Mouse (Mus musculus) regulatory T cell (primary cell): ENCODE data around the gene Chrna7.

Experiments used
- in situ Hi-C: fragments of 300-600 bp; cut with MboI, MseI; formaldehyde crosslinking; loops from one replicate; pipeline ENCODE4 v1.15.1; 2025; ENCODE audit warnings: high pct_unique_total_duplicates

Chrna7 gene

DNA sequence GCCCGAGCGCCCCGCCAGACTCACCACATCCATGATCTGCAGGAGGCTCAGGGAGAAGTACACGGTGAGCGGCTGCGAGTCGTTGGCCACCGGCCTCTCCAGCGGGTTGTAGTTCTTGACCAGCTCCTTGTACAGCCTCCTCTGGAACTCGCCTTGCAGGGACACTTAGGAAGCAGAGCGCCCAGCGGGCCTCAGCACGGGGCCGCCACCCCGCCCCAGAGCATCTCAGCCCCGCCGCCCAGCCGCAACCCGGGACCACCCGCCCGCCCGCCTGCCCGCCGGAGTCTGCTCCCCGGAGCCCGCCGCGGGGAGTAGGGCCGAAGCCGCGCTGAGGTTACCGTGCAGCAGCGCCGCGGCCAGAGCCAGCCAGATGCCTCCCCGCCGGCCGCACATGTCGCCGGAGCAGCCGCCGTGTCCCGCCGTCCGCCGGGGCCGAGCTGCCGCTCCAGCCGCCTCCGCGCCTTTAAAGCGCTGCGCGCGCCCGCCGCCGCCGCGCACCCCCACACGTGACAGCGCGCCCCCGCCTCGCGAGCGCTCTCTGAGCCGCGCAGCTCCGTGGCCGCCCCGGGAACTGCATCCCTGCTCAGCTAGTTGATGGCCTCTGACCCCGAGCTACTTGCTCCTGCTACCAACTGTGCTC is at the start of gene Chrna7:
TSS of gene Chrna7 (minus strand) at position 486 of the 640 bp plus-strand sequence.
- in situ Hi-C loops: no loop called here

DNA sequence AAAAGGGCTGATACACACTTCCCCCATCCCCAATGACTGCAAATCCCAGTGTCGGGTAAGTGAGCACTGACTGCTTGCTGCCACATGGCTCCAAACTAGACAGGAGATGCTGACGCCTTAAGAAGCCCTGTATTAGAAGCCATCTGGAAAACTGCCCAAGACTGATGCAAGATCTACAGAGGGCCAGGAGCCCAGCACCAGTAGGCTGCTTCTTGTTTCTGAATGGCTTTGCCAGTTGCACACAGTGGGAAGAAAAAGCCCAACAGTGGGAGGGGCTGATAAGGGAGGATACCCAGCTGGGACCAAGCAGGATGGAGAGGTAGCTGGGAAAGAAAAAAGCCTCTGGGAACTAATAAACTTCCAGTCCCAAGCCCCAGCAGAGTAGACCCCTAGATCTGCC is 37.0 kb upstream of the Chrna7 start:
- in situ Hi-C loops: no loop called here

DNA sequence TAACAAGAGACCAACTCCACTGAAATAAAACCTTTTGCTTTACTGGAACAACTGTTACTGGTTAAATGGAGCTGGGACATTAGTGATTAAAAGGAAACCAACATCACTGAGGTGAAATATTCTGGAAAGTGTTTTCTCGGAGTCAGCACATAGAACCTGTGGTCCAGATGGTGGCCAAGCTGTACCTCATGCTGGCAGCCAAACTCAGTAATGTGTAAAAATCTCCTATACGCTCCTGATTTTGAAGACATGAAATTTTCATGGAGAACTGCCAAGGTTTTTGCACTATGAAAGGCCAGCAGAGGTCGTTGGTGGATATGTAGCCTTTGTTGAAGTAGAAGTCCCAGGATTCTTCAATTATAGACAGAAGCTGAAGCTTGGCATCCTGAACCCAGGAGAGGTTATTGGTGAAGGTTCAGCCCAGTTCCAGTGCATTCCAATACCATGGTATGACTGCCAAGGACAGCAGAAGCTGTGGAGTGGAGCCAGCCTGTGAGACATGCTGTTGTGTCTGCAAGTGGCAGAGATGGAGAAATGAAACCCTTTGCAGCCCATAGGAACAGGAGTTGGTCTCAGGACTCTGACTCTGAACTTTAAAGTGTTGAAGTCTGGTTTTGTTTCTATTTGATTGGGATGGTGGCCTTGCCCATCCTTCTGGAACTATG is 25.6 kb upstream of the Chrna7 start:
- in situ Hi-C loops: no loop called here

DNA sequence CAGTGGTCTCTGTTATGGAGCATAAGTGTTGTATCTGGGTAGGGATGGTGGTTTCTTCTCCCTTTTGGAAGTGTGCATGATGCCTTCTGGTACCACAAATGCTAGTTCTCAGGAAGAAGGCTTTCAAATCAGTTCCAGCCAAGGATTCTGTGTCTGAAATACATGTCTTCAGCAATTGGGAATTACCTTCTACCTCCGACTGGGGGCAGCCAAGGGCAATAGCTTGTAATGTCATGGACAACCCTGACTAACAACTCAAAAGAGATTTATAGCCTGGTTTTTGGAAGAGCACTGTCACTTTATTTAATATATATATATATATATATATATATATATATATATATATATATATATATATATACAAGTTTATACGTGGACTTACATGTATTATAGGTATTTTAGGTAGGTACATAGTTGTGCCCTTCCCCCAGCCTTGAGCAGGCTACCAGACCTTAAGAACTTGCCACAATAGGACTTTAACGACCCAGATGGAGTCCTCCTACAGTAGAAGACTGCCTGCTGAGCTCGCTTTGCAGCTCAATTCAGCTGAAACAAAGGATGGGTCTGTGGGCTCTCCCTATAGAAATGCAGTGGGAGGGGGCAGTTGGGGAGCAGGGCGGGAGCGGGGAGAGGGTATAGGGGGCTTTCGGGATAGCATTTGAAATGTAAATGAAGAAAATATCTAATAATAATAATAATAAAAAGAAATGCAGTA is 12.9 kb upstream of the Chrna7 start:
- in situ Hi-C loops: no loop called here

DNA sequence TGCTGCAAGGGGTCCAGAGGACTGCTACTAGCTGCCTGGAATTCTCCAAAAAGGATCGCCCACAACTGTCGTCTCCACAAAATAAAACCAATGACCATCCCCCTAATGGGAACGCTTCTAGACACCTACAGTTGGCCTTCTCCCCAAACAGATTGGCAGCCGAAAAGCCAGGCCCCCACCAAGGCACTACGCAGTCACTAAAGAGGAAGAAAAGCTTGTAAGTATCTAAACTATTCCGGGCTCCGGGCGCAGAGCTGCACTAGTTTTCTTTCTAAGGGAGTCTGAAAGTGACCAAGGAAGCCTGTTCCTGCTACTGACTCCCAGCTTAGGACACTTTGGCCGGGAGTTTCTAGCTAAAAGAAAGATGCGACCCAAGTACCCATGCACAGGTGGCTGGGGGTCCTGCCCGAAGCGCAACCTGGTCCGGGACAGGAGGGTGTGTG is 707 bp downstream of the Chrna7 start:
- in situ Hi-C loops: no loop called here

DNA sequence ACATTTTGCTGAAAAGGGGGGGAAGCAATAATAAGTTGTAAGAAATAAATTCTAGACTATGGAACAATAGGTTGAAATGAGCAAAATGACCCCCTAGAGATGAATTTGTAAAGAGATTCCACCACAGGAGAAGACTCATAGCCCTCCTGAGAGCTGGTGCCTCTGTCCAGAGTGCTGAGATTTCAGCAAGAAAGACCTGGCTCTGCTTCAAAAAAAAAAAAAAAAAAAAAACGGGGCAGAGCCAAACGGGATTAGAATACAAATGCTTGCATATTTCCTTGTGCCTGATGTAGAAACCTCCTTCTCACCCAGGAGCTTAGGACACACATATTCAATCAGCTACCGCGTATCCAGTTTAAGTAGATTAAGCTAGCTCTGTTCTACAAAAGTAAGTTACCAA is 2.9 kb downstream of the Chrna7 start:
- in situ Hi-C loops: no loop called here

DNA sequence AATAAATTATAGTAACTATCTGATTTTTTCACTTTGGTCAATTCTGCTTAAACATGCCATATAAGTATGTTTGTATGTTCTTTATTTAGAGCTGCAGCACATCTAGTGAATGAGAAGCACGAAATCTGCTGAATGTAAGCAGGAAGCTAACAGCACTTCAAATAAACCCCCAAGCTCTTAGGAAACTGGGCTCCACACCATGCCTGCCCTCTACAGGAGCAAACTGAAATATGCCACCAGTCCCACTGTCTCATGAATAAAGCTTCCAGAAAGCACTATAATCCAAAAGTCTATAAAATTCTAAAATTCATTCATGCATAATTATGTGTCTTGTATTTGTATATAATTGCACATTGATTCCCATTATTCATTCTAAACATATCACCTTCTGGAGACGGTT is 5.2 kb downstream of the Chrna7 start:
- in situ Hi-C loops: no loop called here

DNA sequence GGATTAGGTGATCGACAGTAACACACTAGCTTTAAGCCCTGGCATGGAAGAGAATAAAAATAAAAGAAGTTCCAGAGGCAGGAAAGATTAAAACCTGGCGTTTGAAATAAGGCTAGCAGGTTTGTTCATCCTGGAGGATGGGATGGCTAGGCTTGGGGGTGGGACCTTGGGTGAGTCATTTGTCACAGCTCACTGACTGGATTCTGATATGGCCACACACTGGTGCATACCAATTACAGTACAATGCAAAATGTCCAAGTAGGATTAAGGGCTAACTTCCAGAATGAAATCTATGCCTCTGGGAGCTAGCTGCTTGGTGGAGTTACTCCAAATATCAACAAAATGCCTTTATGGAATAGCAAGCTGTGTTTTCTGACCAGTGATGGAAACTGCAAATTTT is 16.8 kb downstream of the Chrna7 start:
- in situ Hi-C loops: no loop called here

DNA sequence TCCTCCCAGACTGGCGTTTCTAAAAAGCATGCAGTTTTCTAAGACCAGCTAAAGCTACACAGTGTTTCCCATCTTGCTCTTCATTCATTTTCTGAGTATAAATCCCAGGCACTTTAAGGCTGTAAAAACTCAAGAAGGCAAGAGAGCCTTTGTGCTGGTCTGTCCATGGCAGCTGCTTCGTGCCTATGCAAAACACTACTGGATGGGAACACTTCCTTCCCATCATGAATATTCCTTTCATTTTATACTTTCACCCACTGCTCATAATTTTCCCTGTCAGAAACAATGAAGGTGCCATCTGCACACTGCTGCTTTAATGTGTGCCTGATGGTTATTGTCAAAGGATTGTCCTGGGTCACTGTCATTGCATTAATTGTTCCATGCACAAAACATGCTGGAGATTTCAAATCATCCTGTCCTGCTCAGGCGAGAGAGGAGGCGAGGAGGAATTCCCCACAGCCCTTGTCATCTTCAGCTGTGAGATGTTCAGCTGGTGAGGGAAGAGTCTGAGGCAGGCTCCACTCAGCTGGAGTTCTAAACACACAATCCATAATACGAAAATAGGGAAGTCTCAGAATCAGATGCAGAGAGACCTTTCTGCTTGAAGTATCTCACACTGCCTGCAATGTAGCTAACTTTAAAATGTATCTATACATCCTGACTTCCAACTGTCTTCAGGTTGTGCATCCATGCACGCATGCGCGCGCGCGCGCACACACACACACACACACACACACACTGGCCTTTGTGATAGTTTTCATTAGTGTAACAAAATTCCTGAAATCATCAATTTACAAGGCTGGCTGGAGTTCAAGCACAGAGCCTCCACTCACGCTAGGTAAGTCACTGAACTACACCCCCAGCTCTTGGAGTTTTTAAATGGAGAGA is 22.5 kb downstream of the Chrna7 start:
- in situ Hi-C loops: no loop called here

DNA sequence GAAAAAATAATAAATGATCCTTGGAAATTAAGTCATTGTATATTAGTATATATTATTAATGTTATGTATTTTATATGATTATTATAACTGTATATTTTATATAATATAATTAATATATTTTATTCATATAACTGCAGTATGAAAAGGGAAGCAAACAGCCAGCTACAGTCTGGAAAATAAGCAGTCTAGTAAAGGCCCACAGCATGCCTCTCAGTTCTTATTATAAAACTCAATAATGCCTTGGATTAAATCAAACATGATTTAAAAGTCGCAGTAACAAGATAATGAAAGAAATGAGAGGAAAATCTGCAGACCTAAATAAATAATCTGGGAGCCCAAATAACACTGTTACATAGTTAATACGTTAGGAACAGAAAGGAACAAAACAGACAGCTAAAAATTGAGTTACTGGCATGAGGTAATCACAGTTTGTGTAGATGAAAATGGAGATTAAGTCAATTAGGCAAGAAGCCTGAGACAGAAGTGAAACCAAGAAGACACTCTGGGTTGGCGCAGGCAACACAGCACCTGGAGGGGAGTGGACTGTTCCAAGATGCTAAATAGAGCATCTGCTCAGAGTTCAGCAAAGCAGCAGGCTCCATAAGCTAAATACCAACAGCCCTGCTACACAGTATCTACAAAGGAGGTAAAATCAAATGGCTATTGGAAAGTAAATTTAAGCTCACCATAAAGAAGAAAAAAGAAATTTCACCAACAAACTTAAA is 42.1 kb downstream of the Chrna7 start:
- in situ Hi-C loops: no loop called here

DNA sequence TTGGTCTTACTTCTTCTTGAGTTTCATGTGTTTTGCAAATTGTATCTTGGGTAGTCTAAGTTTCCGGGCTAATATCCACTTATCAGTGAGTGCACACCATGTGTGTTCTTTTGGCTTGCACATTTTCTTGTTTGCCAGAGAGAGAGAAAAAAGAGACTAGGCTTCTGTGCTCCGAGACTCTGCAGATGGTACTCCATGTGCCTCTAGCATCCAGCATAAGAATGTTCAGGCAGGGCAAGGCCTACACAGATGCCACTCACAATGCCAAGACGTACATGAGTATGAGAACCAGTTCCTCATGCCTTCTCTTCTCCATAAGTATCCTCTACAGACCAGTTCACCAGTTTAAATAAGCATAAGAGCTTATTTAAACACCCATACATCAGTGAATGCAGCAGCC is 47.8 kb downstream of the Chrna7 start:
- in situ Hi-C loops: no loop called here

DNA sequence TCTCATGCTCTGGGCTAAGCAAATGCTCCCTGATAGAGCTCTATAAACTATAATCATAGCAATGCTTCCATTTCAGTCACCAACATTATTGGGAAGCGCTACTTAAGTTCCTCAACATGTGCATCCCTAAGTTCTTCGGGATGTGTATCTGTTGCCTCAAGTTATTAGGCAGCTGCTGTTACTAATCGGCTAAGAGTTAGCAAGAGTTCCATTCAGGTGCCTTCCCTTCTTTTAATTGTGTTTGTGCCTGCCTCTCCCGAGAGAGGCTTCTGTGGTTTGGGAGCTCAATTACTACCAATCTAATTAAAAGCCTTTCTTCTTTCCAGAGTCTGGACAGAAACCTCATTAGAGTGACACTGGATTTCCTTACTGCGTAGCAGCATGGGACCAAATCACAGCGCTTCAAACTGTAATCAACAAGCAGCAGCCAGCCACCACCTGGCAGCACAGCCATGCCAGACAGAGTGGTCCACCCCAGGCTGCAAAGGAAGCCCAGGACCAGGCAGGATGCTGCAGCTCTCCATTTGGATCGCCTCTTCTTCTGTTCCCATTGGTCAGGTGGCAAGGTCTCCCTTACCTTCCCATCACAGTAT is 50.0 kb downstream of the Chrna7 start:
- in situ Hi-C loops: no loop called here

DNA sequence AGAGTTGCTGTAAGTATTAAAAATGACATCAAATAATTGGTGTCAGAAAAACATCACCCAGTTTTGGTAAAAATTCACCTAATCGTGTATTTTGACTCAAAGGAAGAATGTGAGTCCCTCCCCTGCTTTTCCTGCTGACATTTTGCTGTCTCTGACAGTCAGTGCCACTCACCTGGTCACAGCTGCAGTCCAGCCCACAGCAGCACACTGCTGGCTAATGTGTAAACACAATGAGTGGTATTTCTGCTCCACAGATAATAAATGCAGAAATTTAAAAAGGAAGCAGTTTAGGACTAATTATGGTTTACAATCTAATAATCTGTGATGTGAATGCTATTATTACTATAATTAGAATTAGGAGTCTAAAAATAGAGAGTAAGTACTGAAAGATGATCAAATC is 59.1 kb downstream of the Chrna7 start:
- in situ Hi-C loops: no loop called here

DNA sequence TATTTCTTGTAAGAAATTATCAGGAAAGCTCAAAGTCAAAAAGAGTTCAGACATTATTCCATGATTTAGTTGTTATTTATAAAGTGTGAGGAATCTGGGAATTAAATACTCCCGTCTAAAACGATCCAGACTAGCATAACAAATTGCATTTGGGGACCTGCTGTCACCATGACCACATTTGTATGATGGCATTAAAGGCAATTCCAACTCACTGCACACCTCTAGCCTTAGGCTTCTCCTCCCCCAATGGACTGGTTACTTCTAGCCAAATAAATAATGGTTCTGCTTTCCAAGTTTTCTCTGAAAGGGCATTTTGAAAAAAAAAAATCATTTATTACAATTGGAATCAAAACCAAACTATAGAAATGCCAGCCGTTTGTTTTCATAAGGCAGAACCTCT is 63.6 kb downstream of the Chrna7 start:
- in situ Hi-C loops: no loop called here

DNA sequence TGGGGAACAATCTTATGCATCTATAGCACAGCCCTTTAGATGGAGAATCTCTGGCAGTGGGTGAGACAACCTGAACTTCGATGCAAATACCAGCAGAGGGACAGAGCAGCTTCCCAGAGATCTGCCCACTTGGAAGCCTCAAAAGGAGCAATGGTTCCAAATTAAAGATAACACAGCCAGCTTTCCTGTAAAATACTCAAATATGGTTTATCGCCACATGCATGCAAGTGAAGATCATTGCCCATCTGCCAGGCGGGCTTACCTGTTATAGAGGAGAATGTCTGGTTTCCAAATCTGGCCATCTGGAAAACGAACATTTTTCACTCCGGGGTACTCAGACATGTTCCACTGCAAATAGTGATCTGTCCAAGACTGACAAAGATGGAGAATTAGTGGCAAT is 64.0 kb downstream of the Chrna7 start:
- in situ Hi-C loops: no loop called here

DNA sequence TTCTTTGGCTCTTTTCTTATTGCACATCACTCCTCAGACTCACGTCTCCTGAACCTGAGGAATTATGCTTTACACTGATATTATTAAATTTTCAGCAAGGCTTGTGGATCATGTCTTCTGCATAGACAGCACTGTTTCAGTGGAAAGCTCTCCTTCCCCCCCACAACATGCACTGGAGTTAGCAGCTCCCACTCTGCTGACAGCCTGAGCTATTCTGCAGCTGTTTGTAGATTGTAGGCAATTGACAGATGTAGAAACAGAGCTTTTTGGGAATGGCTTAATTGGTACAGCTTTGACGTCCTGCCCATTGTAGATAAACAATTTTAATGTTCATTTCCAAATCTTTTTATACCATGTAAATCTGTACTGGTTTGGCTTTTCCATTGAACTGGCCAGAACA is 89.8 kb downstream of the Chrna7 start:
- in situ Hi-C loops: no loop called here

DNA sequence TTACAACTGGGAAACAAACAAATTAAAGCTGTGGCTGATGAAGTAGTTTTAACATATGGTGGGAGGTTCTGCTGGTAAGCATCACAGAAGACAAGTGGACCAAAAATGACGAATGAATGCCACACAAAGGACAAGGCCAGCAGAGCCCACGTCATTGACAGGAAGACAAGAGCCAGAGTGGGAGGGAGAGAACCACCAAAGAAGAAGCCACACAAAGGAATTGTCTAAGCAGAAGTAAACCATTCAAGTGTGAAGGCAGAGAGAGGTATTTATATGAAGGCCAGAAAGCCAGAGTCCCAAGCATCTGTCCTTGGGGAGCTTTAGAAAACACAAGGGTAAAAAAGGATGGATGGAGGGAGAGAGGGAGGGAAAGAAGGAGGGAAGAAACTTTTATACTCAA is 98.7 kb downstream of the Chrna7 start:
- in situ Hi-C loops: no loop called here

DNA sequence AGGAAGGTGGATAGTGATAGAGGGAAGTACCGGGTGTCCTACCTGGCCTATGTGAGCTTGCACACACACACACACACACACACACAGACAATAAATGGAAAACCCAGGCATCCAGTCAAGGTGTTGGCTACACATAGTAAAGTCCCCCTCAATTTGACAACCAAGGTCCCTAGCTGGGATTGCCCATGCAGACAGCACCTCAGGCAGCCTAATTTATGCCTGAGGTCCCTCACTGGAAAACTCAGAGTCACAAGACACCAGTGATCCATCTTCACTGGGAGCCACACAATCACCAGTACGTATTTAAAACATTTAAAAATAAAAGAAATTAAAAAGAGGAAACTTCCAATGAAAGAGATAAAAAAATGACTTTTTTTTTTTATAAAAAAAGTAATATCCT is 99.1 kb downstream of the Chrna7 start:
- in situ Hi-C loops: no loop called here

DNA sequence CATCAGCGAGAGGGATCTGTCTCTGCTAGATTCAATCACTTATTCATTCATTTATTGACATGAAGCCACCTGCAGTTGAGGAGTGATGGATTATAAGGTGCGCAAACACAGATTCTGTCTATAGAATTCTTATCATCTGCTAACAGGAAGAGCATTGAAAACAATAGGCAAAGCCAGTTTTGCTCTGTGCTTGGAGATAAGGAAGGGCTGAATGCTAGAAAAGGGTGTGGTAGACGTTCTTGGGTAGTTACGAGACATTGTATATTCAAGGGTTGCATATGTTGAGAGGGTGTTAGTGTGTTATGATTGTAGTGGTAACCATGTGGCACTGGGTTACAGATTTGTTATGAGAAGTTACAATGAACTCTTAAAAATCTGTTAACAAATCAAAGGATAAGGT is 103.0 kb downstream of the Chrna7 start:
- in situ Hi-C loops: no loop called here

DNA sequence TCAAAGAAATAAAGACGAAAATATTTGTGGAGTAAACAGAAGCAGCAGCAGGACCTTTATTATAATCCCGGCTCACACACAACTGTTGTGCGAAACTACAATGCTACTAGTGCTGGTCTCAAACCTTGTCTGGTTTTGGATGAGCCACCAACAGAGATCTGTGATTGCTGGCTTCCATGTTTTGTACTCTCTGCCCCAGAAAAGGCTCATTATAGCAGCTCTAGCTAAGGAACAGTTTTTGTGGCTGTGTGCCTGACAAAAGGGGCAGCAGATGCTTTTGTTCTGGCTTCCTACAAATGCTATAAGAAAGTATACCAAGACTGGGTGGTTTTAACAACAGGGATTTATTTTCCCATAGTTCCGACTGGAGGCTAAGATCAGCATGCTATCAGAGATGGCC is 126.4 kb downstream of the Chrna7 start:
- in situ Hi-C loops: no loop called here
